Mouse (Mus musculus) neutrophil, adult 83 days (primary cell): Measurements from ENCODE around the gene Nlrc5. TPM values are rescaled to one million over a fixed set of nuclear protein-coding genes. Genes with fewer than 3 reads are reported as not detected.

Source experiments
- total RNA-seq, 2 experiments: library from RNA; stranded (reverse); gene quantifications; one replicate each; pipeline ENCODE4 v1.2.4; 2023

The Nlrc5 gene
- 10 to 100 TPM; 15.3 to 19.4 TPM for total RNA-seq

DNA sequence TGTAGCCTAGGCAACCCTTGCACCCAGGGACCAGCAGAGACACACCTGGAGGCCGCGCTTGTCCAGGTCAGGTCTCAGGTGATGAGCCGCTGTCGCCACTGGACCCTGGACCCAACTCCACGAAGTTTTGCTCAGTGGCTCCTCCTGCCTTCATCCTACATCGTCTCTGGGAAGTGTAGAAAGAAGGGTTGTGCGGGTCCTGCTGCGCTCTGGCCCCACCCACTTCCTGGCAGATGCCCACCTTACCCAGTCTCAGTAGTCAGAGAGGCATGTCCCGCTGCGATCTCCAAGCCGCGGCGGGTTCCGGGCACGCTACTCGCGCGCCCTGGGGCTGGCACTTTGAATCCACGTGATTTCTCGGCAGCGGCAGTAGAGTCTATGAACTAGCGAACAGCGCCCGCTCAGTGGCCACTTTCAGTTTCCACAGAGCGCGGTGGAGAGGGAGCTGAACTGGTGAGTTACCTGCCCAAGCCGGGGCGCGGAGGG lies at the start of gene Nlrc5:
TSS of gene Nlrc5 (plus strand) at position 376 of the 486 bp plus-strand sequence.

GRCm38 (mm10) chr8:94386214-94387026 lies 47.7 kb upstream of the Nlrc5 start, which contains the start of gene Herpud1:
TSS of gene Herpud1 (plus strand) at chr8:94386438.

DNA sequence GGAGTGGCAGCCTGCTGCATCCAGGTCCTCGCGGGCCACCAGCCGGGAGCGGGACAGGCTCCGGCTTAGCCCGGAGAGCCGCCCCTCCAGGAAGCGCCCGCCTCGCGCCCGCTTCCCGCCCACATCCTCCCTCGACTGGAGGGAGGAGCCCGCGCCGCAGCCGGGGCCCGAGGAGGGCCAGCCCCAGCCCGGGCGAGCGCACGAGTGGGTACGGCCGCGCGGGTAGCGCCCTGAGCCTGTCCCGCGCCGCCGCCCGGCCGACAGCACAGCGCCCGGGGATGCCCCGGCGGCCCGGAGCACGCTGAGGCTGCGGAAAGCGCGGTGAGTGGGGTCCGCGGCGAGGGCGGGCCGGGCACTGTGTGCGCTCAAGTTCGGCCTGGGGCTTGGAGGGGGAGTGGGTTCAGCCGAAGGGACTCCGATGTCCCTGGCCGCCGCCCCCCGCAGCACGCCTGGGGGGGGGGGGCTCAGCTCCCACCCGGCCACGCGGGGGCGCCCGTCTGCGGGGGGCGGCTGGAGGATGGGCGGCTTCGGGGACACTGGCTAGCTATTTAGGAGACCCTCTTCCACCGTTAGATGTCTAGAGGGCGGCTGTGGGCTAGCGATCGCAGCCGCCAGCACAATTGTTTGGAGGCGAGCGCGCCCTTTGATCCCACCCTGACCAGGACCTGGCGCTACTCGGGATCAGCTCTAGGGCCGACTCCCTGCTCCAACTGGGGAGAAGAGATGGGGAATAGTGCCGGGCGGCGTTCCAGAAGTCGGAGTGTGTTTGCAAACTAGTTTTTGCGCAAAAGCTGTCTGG lies 98.9 kb downstream of the Nlrc5 start, which contains the start of gene Cpne2:
TSS of gene Cpne2 (plus strand) at position 118 of the 799 bp plus-strand sequence.

Other genes with a start within 250 kb of the Nlrc5 start
- gene Nup93, start 219.8 kb upstream of the Nlrc5 start, total RNA-seq: 10 to 100 TPM; 18.1 to 25.6 TPM
- 1 to 10 TPM in 1 of 2 experiments, under 1 TPM in 1; 0.79 to 1.6 TPM for gene Slc12a3, start 105.2 kb upstream of the Nlrc5 start, total RNA-seq
- 100 to 1,000 TPM; 116 to 125 TPM for gene Herpud1, start 47.9 kb upstream of the Nlrc5 start, total RNA-seq
- 100 to 1,000 TPM; 107 to 121 TPM for gene Cpne2, start 98.6 kb downstream of the Nlrc5 start, total RNA-seq
- 10 to 100 TPM; 27.1 to 28.6 TPM for gene Rspry1, start 167.6 kb downstream of the Nlrc5 start, total RNA-seq
- gene Fam192a, start 167.6 kb downstream of the Nlrc5 start, total RNA-seq: 10 to 100 TPM; 30.8 to 32.8 TPM
- gene Arl2bp, start 232.2 kb downstream of the Nlrc5 start, total RNA-seq: 10 to 100 TPM; 51.6 to 66.4 TPM